In genomic region chr7:144943254-144943653, GRCm38 (mm10) we compare ENCODE assay signal across 8 mouse cellular contexts. TPM values are rescaled to one million over a fixed set of nuclear protein-coding genes. Genes with fewer than 3 reads are reported as not detected.
DNase-seq lines count a peak whose midpoint lies in the region; ATAC-seq lines count a peak whose summit lies in the region.

No protein-coding gene starts in this region.

- 0% methylated on average over 45 of the region's 45 CpGs for WGBS in hindbrain, embryonic 12.5 days

- DNase-seq in CD4-positive, CD25-positive, alpha-beta regulatory T cell, adult 2 months (ENCODE audit: low read depth, low spot score): peak; percentile 30
- DNase-seq in frontal cortex, postnatal 25 days (ENCODE audit: low spot score in 2 of 2): peak; percentile 53 to 58
- DNase-seq in left cerebral cortex, postnatal 36 days (ENCODE audit: low spot score in 2 of 2): peak; percentile 67 to 78
- peak; percentile 36 to 43 for DNase-seq in spleen, postnatal 36 days (ENCODE audit: low spot score in 2 of 2)

- ATAC-seq in CD4-positive, CD25-positive, alpha-beta regulatory T cell, adult 4 months: no peak
- ATAC-seq in hindbrain, embryonic 12.5 days (ENCODE audit: low FRiP score): peak; percentile 24
- ATAC-seq in megakaryocyte progenitor cell, adult 5-6 weeks (replicated peaks; ENCODE audit: poor library complexity): peak; percentile 69

- H3K9me3 ChIP-seq in hindbrain, embryonic 12.5 days (replicated peaks): no peaks in the 10 kb centered on the region

- no peaks in the 10 kb centered on the region for H3K36me3 ChIP-seq in hindbrain, embryonic 12.5 days

- H3K4me3 ChIP-seq in brown adipose tissue, adult 24 weeks (ENCODE audit: insufficient read depth, low read depth, low read length): peak overlapping the region; percentile 52
- peak overlapping the region; percentile 38 for H3K4me3 ChIP-seq in hindbrain, embryonic 12.5 days

- peak overlapping the region; percentile 87 for H3K4me2 ChIP-seq in hindbrain, embryonic 12.5 days (replicated peaks)

- peak overlapping the region; percentile 35 for H3K27ac ChIP-seq in brown adipose tissue, adult 24 weeks (replicated peaks; ENCODE audit: low read depth, low read length)
- H3K27ac ChIP-seq in hindbrain, embryonic 12.5 days: no peak overlapping the region

- peaks cover 45% of the 10 kb centered on the region for H3K27me3 ChIP-seq in hindbrain, embryonic 12.5 days

- peaks cover 8% of the 10 kb centered on the region for H3K4me1 ChIP-seq in brown adipose tissue, adult 24 weeks (ENCODE audit: control insufficient read depth, insufficient read depth, insufficient read length, low read length)
- peaks cover 46% of the 10 kb centered on the region for H3K4me1 ChIP-seq in hindbrain, embryonic 12.5 days

- peak overlapping the region; percentile 36; the same call in 1 of the 2 replicates for H3K9ac ChIP-seq in hindbrain, embryonic 12.5 days

- intact Hi-C loops in left cerebral cortex, postnatal 36 days (cut with DNase I): loop anchor here (5.0 kb wide), 1 partner anchor 89 kb away; no protein-coding TSS in a partner anchor

RNA-seq across cellular contexts. Expression of gene Ccnd1, which starts 3.5 kb away (rescaled TPM):
- polyA plus RNA-seq in CD4-positive, CD25-positive, alpha-beta regulatory T cell, adult 4 months (2017; shearing (Covaris generic)): under 1 TPM; 0.83 to 0.87 TPM
- polyA plus RNA-seq in brown adipose tissue, adult 24 weeks (2012; ENCODE audit: insufficient read depth, insufficient read length, missing spikeins): 5.2 and 5.4 TPM in 2 replicates
- 123 and 128 TPM in 2 replicates for polyA plus RNA-seq in hindbrain, embryonic 12.5 days (2016; fragmentation: Nextera tagmentation; extraction: Ambion mirVana)
- 10 to 100 TPM; 41.8 to 55.4 TPM for total RNA-seq in left cerebral cortex, postnatal 36 days (2021)
- total RNA-seq in megakaryocyte progenitor cell, adult 5-6 weeks (2015): 8.6 and 10.3 TPM in 2 replicates
- 9.5 and 12.5 TPM in 2 replicates for total RNA-seq in megakaryocyte progenitor cell, adult 5-6 weeks (2017)

RNA-seq across cellular contexts. Expression of gene LTO1, which starts 28.4 kb away (rescaled TPM):
- 10 to 100 TPM; 39.4 to 48.0 TPM for polyA plus RNA-seq in CD4-positive, CD25-positive, alpha-beta regulatory T cell, adult 4 months (2017; shearing (Covaris generic))
- 20.4 and 20.7 TPM in 2 replicates for polyA plus RNA-seq in brown adipose tissue, adult 24 weeks (2012; ENCODE audit: insufficient read depth, insufficient read length, missing spikeins)
- polyA plus RNA-seq in hindbrain, embryonic 12.5 days (2016; fragmentation: Nextera tagmentation; extraction: Ambion mirVana): 28.2 and 34.1 TPM in 2 replicates
- 10 to 100 TPM; 23.7 to 32.4 TPM for total RNA-seq in left cerebral cortex, postnatal 36 days (2021)
- total RNA-seq in megakaryocyte progenitor cell, adult 5-6 weeks (2015): 10.2 and 10.3 TPM in 2 replicates
- total RNA-seq in megakaryocyte progenitor cell, adult 5-6 weeks (2017): 27.4 and 42.9 TPM in 2 replicates

RNA-seq across cellular contexts. Expression of gene Fgf15, which starts 46.9 kb away (rescaled TPM):
- not detected for polyA plus RNA-seq in CD4-positive, CD25-positive, alpha-beta regulatory T cell, adult 4 months (2017; shearing (Covaris generic))
- polyA plus RNA-seq in brown adipose tissue, adult 24 weeks (2012; ENCODE audit: insufficient read depth, insufficient read length, missing spikeins): not detected in 2 replicates
- polyA plus RNA-seq in hindbrain, embryonic 12.5 days (2016; fragmentation: Nextera tagmentation; extraction: Ambion mirVana): 62.0 and 66.7 TPM in 2 replicates
- not detected for total RNA-seq in left cerebral cortex, postnatal 36 days (2021)
- total RNA-seq in megakaryocyte progenitor cell, adult 5-6 weeks (2015): not detected in 2 replicates
- not detected in 2 replicates for total RNA-seq in megakaryocyte progenitor cell, adult 5-6 weeks (2017)

Comparison
In these comparisons a context has a peak if more than half of its experiments do, and no peak if none do; other contexts are left out.
1. RNA of gene Ccnd1, which starts 3.5 kb away (polyA plus RNA-seq): 123 to 128 TPM in hindbrain, embryonic 12.5 days; 5.2 to 5.4 TPM in brown adipose tissue, adult 24 weeks and 0.83 to 0.87 TPM in CD4-positive, CD25-positive, alpha-beta regulatory T cell, adult 4 months; every median in the first group is over 10 times any median in the second.
2. RNA of gene Fgf15, which starts 46.9 kb away (polyA plus RNA-seq): 62.0 to 66.7 TPM in hindbrain, embryonic 12.5 days; not detected in CD4-positive, CD25-positive, alpha-beta regulatory T cell, adult 4 months and not detected in brown adipose tissue, adult 24 weeks; every median in the first group is over 10 times any median in the second.
3. Peak in every context shown above with its lines, with median percentiles within 50 percentile points of each other: DNase-seq.